Mouse (Mus musculus) adrenal gland, postnatal 10 days (tissue): ENCODE data around the gene Vmn1r84. TPM values are rescaled to one million over a fixed set of nuclear protein-coding genes. Genes with fewer than 3 reads are reported as not detected.

Source experiments
- DNase-seq: peaks from one replicate; pipeline ENCODE4 v3.0.0; 2021; ENCODE audit warnings: mixed read lengths
- long read RNA-seq, 2 experiments: library from polyadenylated mRNA; stranded (forward); transcript quantifications; one replicate each; pipeline ENCODE4 v2.0.0; 2021
- microRNA-seq: library from miRNA; unstranded; fragments of <30 nt; microRNA quantifications from one replicate; pipeline ENCODE4 v1.2.0, GENCODE M21; 2021
- total RNA-seq, 2 experiments: library from RNA; stranded (reverse); gene quantifications; 2 replicates each; pipeline ENCODE4 v1.2.3; 2021

Gene Vmn1r84
- not detected for total RNA-seq
- long read RNA-seq, experiment 1 = 0 reads
- long read RNA-seq, experiment 2 = 0 reads

GRCm38 (mm10) chr7:12369173-12369572, at the start of gene Vmn1r84:
Gene Vmn1r84, minus strand, starts transcription at chr7:12369273.
- DNase-seq = no peak

- no peak for DNase-seq
Measured at GRCm38 (mm10) chr7:12329381-12329780, 39.7 kb downstream of the Vmn1r84 start, which contains the start of gene Vmn1r83. Gene Vmn1r83, minus strand, starts transcription at chr7:12329481.

Small RNA genes within 50 kb of the gene (microRNA-seq; reads per million reads assigned to microRNA genes)
- not detected for gene Gm23521

Other genes starting within 250 kb of the Vmn1r84 start
- not detected for gene Vmn1r78, start 219.0 kb downstream of the Vmn1r84 start, total RNA-seq
- under 1 TPM; 0.06 to 0.30 TPM for gene Vmn1r79, start 198.0 kb downstream of the Vmn1r84 start, total RNA-seq
- gene Vmn1r80, start 180.0 kb downstream of the Vmn1r84 start, total RNA-seq = not detected
- not detected for gene Vmn1r81, start 101.0 kb downstream of the Vmn1r84 start, total RNA-seq
- not detected for gene Vmn1r82, start 68.8 kb downstream of the Vmn1r84 start, total RNA-seq
- gene Vmn1r83, start 39.8 kb downstream of the Vmn1r84 start, total RNA-seq = not detected
- 1 to 10 TPM; 3.0 to 4.8 TPM for gene Zfp551, start 53.5 kb upstream of the Vmn1r84 start, total RNA-seq
- gene Zfp606, start 109.0 kb upstream of the Vmn1r84 start, total RNA-seq = 10 to 100 TPM in 1 of 2 experiments, 1 to 10 TPM in 1; 8.8 to 16.4 TPM
- not detected for gene 2900092C05Rik, start 143.2 kb upstream of the Vmn1r84 start, total RNA-seq
- gene Vmn2r53, start 239.5 kb upstream of the Vmn1r84 start, total RNA-seq = under 1 TPM; under 0.01 to 0.06 TPM